8 mouse cellular contexts compared by ENCODE assay signal in the genomic region with DNA sequence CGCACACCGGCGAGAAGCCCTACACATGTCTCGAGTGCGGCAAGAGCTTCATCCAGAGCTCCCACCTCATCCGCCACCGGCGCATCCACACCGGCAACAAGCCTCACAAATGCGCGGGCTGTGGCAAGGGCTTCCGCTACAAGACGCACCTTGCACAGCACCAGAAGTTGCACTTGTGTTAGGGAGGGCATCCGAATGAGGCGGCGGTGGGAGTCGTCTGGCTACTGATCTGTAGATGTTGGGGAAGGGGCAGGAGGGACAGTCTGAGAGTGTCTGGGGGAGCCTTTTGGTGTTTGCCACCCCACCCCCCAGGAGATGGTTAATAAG. TPM values are rescaled to one million over a fixed set of nuclear protein-coding genes. Genes with fewer than 3 reads are reported as not detected.
DNase-seq lines count a peak whose midpoint lies in the region; ATAC-seq lines count a peak whose summit lies in the region.

No protein-coding gene starts in this region.

- 5% methylated on average over 17 of the region's 17 CpGs for WGBS in kidney, embryonic 14.5 days
- 12% methylated on average over 17 of the region's 17 CpGs for WGBS in hindbrain, embryonic 16.5 days
- WGBS in midbrain, embryonic 12.5 days = 4% methylated on average over 17 of the region's 17 CpGs

- no peak overlapping the region for H3K27ac ChIP-seq in kidney, embryonic 14.5 days (ENCODE audit: low read depth, low read length)
- H3K27ac ChIP-seq in hindbrain, embryonic 16.5 days (ENCODE audit: low read depth, low read length) = no peak overlapping the region; the same call in 1 of the 2 replicates
- no peak overlapping the region for H3K27ac ChIP-seq in midbrain, embryonic 12.5 days (replicated peaks)

- 0 out of 2 replicates have a peak, but pooled peaks cover 11% of the 10 kb centered on the region for H3K27me3 ChIP-seq in kidney, embryonic 14.5 days (ENCODE audit: control insufficient read depth, insufficient read depth, low read length)
- 0 out of 2 replicates have a peak, but pooled peaks cover 3% of the 10 kb centered on the region for H3K27me3 ChIP-seq in hindbrain, embryonic 16.5 days (replicated peaks; ENCODE audit: control insufficient read depth, insufficient read depth, low read length)
- H3K27me3 ChIP-seq in midbrain, embryonic 12.5 days = peaks cover 49% of the 10 kb centered on the region

- DNase-seq in kidney, postnatal 36 days = no peak
- no peak for DNase-seq in frontal cortex, postnatal 10 days (ENCODE audit: low spot score in 2 of 2)
- DNase-seq in right cerebral cortex, postnatal 10 days (ENCODE audit: low spot score in 2 of 2) = no peak
- no peak for DNase-seq in right cerebral cortex, postnatal 25 days

- H3K4me3 ChIP-seq in kidney, embryonic 14.5 days (ENCODE audit: low read length) = peak overlapping the region; percentile 58
- peak overlapping the region; percentile 64 for H3K4me3 ChIP-seq in hindbrain, embryonic 16.5 days (ENCODE audit: low read length)
- H3K4me3 ChIP-seq in midbrain, embryonic 12.5 days = peak overlapping the region; percentile 59

- peaks cover 2% of the 10 kb centered on the region; the same call in 1 of the 2 replicates for H3K36me3 ChIP-seq in kidney, embryonic 14.5 days (ENCODE audit: control insufficient read depth, insufficient read depth, low read length)
- peaks cover 4% of the 10 kb centered on the region; the same call in 1 of the 2 replicates for H3K36me3 ChIP-seq in hindbrain, embryonic 16.5 days (ENCODE audit: control insufficient read depth, insufficient read depth, low read length)
- 0 out of 2 replicates have a peak, but pooled peaks cover 3% of the 10 kb centered on the region for H3K36me3 ChIP-seq in midbrain, embryonic 12.5 days

- peaks cover 16% of the 10 kb centered on the region; the same call in 1 of the 2 replicates for H3K4me1 ChIP-seq in kidney, embryonic 14.5 days (ENCODE audit: control insufficient read depth, insufficient read depth, low read length)
- H3K4me1 ChIP-seq in hindbrain, embryonic 16.5 days (ENCODE audit: control insufficient read depth, insufficient read depth, low read depth, low read length) = peaks cover 17% of the 10 kb centered on the region
- peaks cover 19% of the 10 kb centered on the region for H3K4me1 ChIP-seq in midbrain, embryonic 12.5 days

- peak overlapping the region; percentile 98 for H3K4me2 ChIP-seq in kidney, embryonic 14.5 days (replicated peaks; ENCODE audit: low read depth, low read length)
- peak overlapping the region; percentile 96 for H3K4me2 ChIP-seq in hindbrain, embryonic 16.5 days (ENCODE audit: low read length)
- H3K4me2 ChIP-seq in midbrain, embryonic 12.5 days (replicated peaks) = peak overlapping the region; percentile 97

- peak; percentile 11 for ATAC-seq in kidney, embryonic 14.5 days (ENCODE audit: low FRiP score, low TSS enrichment)
- ATAC-seq in common myeloid progenitor, adult 5-6 weeks (replicated peaks; ENCODE audit: low read depth, poor library complexity, severe bottlenecking) = peak; percentile 10; the same call in 1 of the 2 replicates
- no peak for ATAC-seq in hindbrain, embryonic 16.5 days
- no peak for ATAC-seq in midbrain, embryonic 12.5 days (ENCODE audit: low FRiP score, low read depth)

- H3K9me3 ChIP-seq in kidney, embryonic 14.5 days (ENCODE audit: control insufficient read depth, low read length) = no peaks in the 10 kb centered on the region
- no peaks in the 10 kb centered on the region for H3K9me3 ChIP-seq in hindbrain, embryonic 16.5 days (ENCODE audit: control insufficient read depth, low read length)
- H3K9me3 ChIP-seq in midbrain, embryonic 12.5 days = no peaks in the 10 kb centered on the region

- H3K9ac ChIP-seq in kidney, embryonic 14.5 days (ENCODE audit: low read depth, low read length) = peak overlapping the region; percentile 70
- peak overlapping the region; percentile 71 for H3K9ac ChIP-seq in hindbrain, embryonic 16.5 days (ENCODE audit: low read depth, low read length)
- H3K9ac ChIP-seq in midbrain, embryonic 12.5 days (replicated peaks) = peak overlapping the region; percentile 50

RNA-seq across cellular contexts. Expression of a gene that starts 28.5 kb away (rescaled TPM):
- 4.8 and 8.3 TPM in 2 replicates for polyA plus RNA-seq in kidney, embryonic 14.5 days (2014; fragmentation: Nextera tagmentation; extraction: Ambion mirVana)
- not detected in 2 replicates for total RNA-seq in common myeloid progenitor, adult 5-6 weeks (2017)
- 0.19 TPM in 1 of 2 replicates, not detected in the other for polyA plus RNA-seq in hindbrain, embryonic 16.5 days (2015; fragmentation: Nextera tagmentation; extraction: Ambion mirVana)
- polyA plus RNA-seq in midbrain, embryonic 12.5 days (2016; fragmentation: Nextera tagmentation; extraction: Ambion mirVana) = not detected in 2 replicates

RNA-seq across cellular contexts. Expression of a gene that starts 46.2 kb away (rescaled TPM):
- polyA plus RNA-seq in kidney, embryonic 14.5 days (2014; fragmentation: Nextera tagmentation; extraction: Ambion mirVana) = 18.0 and 21.5 TPM in 2 replicates
- total RNA-seq in common myeloid progenitor, adult 5-6 weeks (2017) = 0.59 and 1.2 TPM in 2 replicates
- 14.4 and 15.1 TPM in 2 replicates for polyA plus RNA-seq in hindbrain, embryonic 16.5 days (2015; fragmentation: Nextera tagmentation; extraction: Ambion mirVana)
- 9.9 and 10.1 TPM in 2 replicates for polyA plus RNA-seq in midbrain, embryonic 12.5 days (2016; fragmentation: Nextera tagmentation; extraction: Ambion mirVana)

Comparison
In these comparisons a context has a peak if more than half of its experiments do, and no peak if none do; other contexts are left out.
1. ATAC-seq: peak in kidney, embryonic 14.5 days (single experiment) and common myeloid progenitor, adult 5-6 weeks (single experiment); none in hindbrain, embryonic 16.5 days (single experiment) and midbrain, embryonic 12.5 days (single experiment).
2. Peak in every context shown above with its lines, with median percentiles within 50 percentile points of each other: H3K4me2 ChIP-seq, H3K4me3 ChIP-seq and H3K9ac ChIP-seq.